Mouse (Mus musculus): ENCODE results near the gene Efemp2.
"Not testable (repeated sequence)": the region's sequence is repeated elsewhere in the genome, so short reads cannot be mapped to it uniquely, and the experiment has no call there.

The Efemp2 gene

GRCm38 (mm10) chr19:5477004-5477667 lies 3.4 kb downstream of the Efemp2 start:
- no peak for DNase-seq (ENCODE audit: low read depth, low spot score)

- no peak for DNase-seq (ENCODE audit: low read depth, low spot score)
Observed at GRCm38 (mm10) chr19:5477668-5478300, 4.0 kb downstream of the Efemp2 start.

- DNase-seq (ENCODE audit: low read depth, low spot score), result no peak
Observed at GRCm38 (mm10) chr19:5480016-5480415, 6.3 kb downstream of the Efemp2 start.

- no peak for DNase-seq (ENCODE audit: low read depth, low spot score)
Observed at GRCm38 (mm10) chr19:5481398-5481797, 7.6 kb downstream of the Efemp2 start.

GRCm38 (mm10) chr19:5483386-5484359 lies 9.9 kb downstream of the Efemp2 start:
- no peak for DNase-seq (ENCODE audit: low read depth, low spot score)

DNA sequence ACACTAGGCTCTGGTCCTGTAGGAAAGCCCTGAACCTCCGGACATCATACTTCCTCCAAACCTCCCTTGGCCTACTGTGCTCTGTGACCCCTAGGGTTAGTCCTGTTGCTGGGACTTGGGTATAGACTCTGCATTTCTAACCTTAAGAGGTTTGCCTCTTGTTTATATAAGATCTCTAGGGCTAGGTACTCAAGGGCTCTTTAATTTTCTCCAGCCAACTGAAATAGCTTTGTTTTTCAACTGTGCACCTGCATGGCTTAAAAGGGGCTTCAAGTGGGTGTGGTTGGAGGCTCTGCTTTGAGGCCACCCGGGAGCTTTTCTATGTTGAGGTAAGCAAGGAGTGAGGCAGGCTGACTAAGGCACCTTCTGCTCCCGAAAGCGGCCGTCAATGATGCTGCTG lies 10.7 kb downstream of the Efemp2 start:
- DNase-seq (ENCODE audit: low read depth, low spot score), result no peak

DNA sequence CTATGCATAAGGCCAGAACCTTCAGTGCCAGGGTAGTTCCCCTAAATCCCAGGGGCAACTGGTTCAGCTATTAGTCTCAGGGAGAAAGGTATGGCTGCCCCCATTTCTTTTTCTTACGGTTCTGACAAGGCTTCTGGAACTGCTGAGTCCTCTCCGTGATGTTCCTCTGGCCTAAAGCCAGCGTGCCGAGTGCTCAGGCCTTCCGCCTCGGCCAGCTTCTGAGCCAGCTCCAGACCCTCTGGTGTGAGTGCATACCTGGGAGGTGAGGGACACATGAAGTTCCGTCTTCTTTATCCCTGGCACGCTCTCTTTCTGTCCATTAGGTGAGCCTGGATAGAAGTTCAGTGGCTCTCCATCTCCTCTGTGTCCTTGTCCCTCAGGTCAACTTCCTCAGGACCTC lies 11.6 kb downstream of the Efemp2 start:
- DNase-seq (ENCODE audit: low read depth, low spot score), result no peak

GRCm38 (mm10) chr19:5485821-5486220 lies 12.1 kb downstream of the Efemp2 start:
- DNase-seq (ENCODE audit: low read depth, low spot score), result no peak

- DNase-seq (ENCODE audit: low read depth, low spot score), result no peak
Observed at GRCm38 (mm10) chr19:5486286-5486685, 12.5 kb downstream of the Efemp2 start.

- no peak for DNase-seq (ENCODE audit: low read depth, low spot score)
Observed at GRCm38 (mm10) chr19:5486771-5487170, 13.0 kb downstream of the Efemp2 start.

GRCm38 (mm10) chr19:5487768-5488550 lies 14.2 kb downstream of the Efemp2 start, which contains the start of gene Mus81:
Gene Mus81 (minus strand): TSS chr19:5488402.
- peak; percentile 81 for DNase-seq (ENCODE audit: low read depth, low spot score)

DNA sequence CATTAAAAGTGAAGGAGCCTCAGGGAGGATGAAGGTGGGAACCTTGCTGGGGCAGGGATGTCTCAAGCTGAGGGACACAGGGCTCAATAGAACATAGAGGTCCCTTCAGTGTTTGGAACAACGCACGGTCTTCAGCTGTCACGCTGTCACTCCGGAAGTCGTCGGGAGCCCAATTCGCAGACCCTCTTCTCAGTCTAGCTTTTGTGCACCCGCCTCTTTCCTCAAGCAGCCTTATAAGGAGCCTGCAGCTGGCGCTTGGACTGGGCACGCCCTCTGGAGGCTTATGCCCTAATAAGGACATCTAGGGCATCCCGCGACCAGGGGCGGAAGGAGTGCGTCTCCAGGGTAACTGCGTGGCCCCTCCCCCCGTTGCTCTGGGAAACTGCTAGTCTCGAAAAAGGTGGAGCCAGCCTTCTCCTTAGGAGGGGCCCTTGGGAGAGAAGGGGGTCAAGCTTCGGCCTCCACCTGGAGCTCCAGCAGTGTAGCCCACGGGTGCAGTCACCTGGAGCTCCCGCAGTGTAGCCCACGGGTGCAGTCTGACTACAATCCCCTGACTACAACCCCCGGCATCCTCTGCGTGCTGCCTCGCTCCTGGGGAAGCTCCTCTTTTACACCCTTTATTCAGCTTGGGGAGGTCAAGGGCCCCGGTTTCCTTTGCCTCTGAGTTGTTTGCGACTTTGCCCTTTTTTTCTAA lies 15.3 kb downstream of the Efemp2 start:
- peak; percentile 92 for DNase-seq (ENCODE audit: low read depth, low spot score)

DNA sequence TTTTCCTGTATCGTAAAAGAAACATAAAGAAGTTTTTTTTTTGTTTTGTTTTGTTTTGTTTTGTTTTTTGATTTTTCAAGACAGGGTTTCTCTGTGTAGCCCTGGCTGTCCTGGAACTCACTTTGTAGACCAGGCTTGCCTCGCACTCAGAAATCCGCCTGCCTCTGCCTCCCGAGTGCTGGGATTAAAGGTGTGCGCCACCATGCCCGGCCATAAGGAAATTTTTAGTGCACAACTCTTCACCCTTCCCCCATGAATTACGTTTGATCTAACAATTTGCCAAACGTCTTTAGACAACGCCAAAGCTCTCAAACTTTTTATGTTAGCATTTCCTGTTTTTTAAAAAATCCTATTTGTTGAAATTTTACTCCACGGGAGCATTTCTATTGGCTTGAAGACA lies 16.0 kb downstream of the Efemp2 start:
- not testable (repeated sequence) for DNase-seq (ENCODE audit: low read depth, low spot score)

DNA sequence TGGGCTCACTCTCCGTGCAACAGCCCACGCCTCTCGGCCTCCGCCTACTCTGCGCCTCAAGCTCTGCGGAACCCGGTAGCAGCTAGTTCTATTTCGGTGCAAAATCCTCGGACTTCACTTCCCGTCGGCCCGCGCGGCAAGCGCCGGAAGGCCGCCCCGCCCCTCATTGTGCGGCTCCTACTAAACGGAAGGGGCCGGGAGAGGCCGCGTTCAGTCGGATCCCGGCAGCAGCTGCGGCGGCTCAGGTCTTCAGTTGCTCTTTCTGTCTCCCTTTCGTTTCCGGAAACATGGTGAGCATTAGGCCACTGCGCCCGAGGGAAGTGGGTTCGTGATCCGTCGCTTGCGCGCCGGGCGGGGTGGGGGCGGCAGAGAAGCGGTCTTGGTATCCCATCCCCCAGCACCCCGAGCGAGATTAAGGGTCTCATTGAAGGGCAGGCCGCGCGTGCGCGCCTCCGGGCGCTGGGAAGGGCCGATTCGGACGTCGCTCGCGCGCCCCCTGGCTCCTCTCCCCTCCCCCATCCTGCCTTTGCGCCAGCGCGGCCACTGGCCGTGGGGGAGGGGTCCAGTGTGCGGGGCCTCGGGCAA lies 16.7 kb downstream of the Efemp2 start, which contains the start of gene Cfl1:
TSS of gene Cfl1 (plus strand) at position 143 of the 585 bp plus-strand sequence.
- peak; percentile 89 for DNase-seq (ENCODE audit: low read depth, low spot score)

GRCm38 (mm10) chr19:5490898-5491708 lies 17.3 kb downstream of the Efemp2 start:
- DNase-seq (ENCODE audit: low read depth, low spot score), result no peak

DNA sequence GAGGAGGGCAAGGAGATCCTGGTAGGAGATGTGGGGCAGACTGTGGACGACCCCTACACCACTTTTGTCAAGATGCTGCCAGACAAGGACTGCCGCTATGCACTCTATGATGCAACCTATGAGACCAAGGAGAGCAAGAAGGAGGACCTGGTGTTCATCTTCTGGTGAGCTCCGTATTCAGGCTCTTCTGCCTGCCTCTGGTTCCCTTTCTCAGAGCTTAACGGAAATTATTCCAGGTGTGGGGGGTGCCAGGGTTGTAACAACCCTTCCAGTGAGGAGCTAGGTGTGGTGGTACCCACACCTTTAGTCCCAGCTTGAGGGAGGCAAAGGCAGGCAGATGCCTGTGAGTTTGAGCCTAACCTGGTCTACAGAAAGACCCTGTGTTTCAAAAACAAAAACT lies 18.9 kb downstream of the Efemp2 start:
- no peak for DNase-seq (ENCODE audit: low read depth, low spot score)

- DNase-seq (ENCODE audit: low read depth, low spot score), result not testable (repeated sequence)
Observed at GRCm38 (mm10) chr19:5493301-5493721, 19.6 kb downstream of the Efemp2 start.

- DNase-seq (ENCODE audit: low read depth, low spot score), result no peak
Observed at GRCm38 (mm10) chr19:5494314-5494713, 20.6 kb downstream of the Efemp2 start.

DNA sequence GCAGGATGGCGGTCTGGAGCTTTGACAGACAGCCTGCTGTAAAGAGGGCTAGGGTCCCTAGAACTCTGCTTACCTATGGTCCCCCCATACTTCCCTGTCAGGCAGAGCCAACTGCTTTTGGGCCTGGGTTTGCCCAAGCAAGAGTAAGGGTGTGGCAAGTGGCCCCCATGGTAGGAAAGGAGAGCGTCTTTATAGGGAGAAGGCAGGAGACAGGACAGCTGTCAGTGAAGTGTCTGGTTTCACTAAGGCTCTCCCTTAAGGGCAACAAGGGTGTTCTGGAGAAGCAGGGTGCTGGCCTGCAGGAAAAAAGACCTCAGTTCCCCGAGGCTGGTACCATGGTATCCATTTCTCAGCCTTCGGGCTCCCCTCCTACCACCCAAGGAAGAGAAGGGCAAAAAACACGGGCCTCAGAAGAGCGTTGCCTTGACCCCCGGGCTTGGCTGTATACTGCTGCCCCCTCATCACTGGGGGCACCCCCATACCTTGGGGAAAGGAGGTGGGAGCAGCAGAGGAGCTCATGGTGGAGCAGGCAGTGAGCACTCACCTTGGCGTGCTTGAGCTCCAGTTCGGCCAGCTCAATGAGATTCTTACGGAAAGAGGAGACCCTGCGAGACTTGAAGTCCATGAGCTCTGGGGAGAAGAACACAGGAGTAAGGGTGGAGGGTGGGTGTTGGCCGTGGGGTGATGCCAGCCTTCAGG lies 21.7 kb downstream of the Efemp2 start:
- no peak for DNase-seq (ENCODE audit: low read depth, low spot score)
